Mouse (Mus musculus): Measurements from ENCODE around the gene Gm17660. TPM values are rescaled to one million over a fixed set of nuclear protein-coding genes. Genes with fewer than 3 reads are reported as not detected.

The Gm17660 gene
- polyA plus RNA-seq (2015; fragmentation: Nextera tagmentation; extraction: Ambion mirVana), result not detected in 2 replicates

DNA sequence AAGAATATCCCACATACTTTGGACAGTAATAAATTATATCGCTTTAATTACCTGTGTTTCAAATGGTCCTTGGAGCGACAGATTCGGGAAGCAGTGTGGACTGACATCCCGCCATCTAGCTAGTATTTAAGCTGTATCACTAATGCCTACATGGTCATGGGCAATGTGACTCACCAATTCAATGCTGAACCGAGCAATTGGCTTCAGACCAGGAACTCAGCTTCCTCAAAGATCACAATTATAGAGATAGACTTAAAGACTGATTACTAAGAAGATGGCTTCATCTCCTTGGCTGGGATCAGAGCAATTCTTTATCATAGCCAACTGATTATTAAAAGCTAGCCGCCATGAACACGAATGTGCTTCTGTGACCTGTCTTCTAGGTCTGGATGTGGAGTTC, at the start of gene Gm17660:
Gene Gm17660, minus strand, starts transcription at position 101 of the 400 bp plus-strand sequence.
- peaks cover 6% of the 10 kb centered on the region for H3K4me1 ChIP-seq (replicated peaks; ENCODE audit: control insufficient read depth, insufficient read depth, low read length)
- H3K36me3 ChIP-seq (ENCODE audit: control insufficient read depth, insufficient read depth, low read length), result peaks cover 10% of the 10 kb centered on the region
- H3K4me2 ChIP-seq (ENCODE audit: low read depth, low read length), result no peak within 1 kb of the TSS
- 93% methylated on average over 7 of the region's 7 CpGs for WGBS
- H3K9ac ChIP-seq (ENCODE audit: low read length), result no peak within 1 kb of the TSS
- H3K9me3 ChIP-seq (ENCODE audit: control insufficient read depth, low read length), result no peaks in the 10 kb centered on the region
- no peak within 1 kb of the TSS for H3K4me3 ChIP-seq (ENCODE audit: low read length)
- no peaks in the 10 kb centered on the region for H3K27me3 ChIP-seq (ENCODE audit: control insufficient read depth, insufficient read depth, low read depth, low read length)
- no peak within 1 kb of the TSS for H3K27ac ChIP-seq (ENCODE audit: low read length)
- ATAC-seq (ENCODE audit: low read depth), result no peak

DNA sequence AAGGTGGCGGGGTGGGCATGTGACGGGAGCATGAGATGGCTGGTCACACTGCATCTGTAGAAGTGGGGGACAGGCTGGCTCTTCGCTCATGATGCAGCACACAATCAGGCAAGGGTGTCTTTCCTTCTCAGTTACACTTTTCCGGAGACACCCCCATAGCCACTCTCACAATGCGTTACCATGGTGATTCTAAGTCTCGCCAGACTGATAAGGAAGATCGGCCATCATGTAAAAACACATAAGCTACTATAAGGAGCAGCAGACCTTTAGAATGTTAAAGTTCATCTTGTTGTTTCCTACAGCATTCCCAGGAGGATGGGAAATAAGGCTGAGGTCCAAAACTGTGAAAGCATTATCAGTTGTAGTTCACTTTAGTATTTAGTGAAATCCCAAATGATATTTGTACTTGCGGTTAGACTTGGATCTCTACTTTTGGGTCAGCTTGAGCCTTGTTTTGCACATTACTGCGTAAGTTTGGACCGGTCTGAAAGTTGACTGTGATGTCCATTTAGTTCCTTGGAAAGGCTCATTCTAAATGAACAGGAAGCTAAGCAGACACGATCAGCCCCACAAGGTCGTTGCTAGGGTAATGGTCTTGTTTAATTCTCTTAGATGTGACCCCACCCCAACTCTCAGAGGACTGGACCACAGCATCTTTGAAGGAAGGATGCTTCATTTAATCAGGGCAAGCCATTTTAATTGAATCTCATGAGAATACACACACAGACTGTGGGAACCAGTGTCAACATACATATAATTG, 49.3 kb upstream of the Gm17660 start:
- Histone ChIP-seq H3K4me1 (replicated peaks; ENCODE audit: control insufficient read depth, insufficient read depth, low read length) (peaks cover 11% of the 10 kb centered on the region), H3K9me3 (ENCODE audit: control insufficient read depth, low read length) (no peaks in the 10 kb centered on the region), H3K4me3 (ENCODE audit: low read length) (no peak overlapping the region), H3K9ac (ENCODE audit: low read length) (no peak overlapping the region), H3K36me3 (ENCODE audit: control insufficient read depth, insufficient read depth, low read length) (no peaks in the 10 kb centered on the region), H3K27ac (ENCODE audit: low read length) (no peak overlapping the region), H3K4me2 (ENCODE audit: low read depth, low read length) (no peak overlapping the region), H3K27me3 (ENCODE audit: control insufficient read depth, insufficient read depth, low read depth, low read length) (no peaks in the 10 kb centered on the region)
- WGBS, result 70% methylated on average over 12 of the region's 12 CpGs
- ATAC-seq (ENCODE audit: low read depth), result no peak

- no peaks in the 10 kb centered on the region for H3K36me3 ChIP-seq (ENCODE audit: control insufficient read depth, insufficient read depth, low read length)
- H3K4me1 ChIP-seq (replicated peaks; ENCODE audit: control insufficient read depth, insufficient read depth, low read length), result peaks cover 11% of the 10 kb centered on the region
- no peak overlapping the region for H3K9ac ChIP-seq (ENCODE audit: low read length)
- WGBS, result 51% methylated on average over 6 of the region's 6 CpGs
- H3K27me3 ChIP-seq (ENCODE audit: control insufficient read depth, insufficient read depth, low read depth, low read length), result no peaks in the 10 kb centered on the region
- ATAC-seq (ENCODE audit: low read depth), result peak; percentile 82
- H3K9me3 ChIP-seq (ENCODE audit: control insufficient read depth, low read length), result no peaks in the 10 kb centered on the region
- no peak overlapping the region for H3K4me2 ChIP-seq (ENCODE audit: low read depth, low read length)
- peak overlapping the region; percentile 20; the same call in 1 of the 2 replicates for H3K27ac ChIP-seq (ENCODE audit: low read length)
- no peak overlapping the region for H3K4me3 ChIP-seq (ENCODE audit: low read length)
Measured at GRCm38 (mm10) chr5:104124016-104124658, 46.7 kb upstream of the Gm17660 start.

- WGBS, result 47% methylated on average over 4 of the region's 4 CpGs
- no peaks in the 10 kb centered on the region for H3K9me3 ChIP-seq (ENCODE audit: control insufficient read depth, low read length)
- no peak overlapping the region for H3K4me2 ChIP-seq (ENCODE audit: low read depth, low read length)
- H3K27ac ChIP-seq (ENCODE audit: low read length), result peak overlapping the region; percentile 95
- peak; percentile 29 for ATAC-seq (ENCODE audit: low read depth)
- H3K36me3 ChIP-seq (ENCODE audit: control insufficient read depth, insufficient read depth, low read length), result no peaks in the 10 kb centered on the region
- no peaks in the 10 kb centered on the region for H3K27me3 ChIP-seq (ENCODE audit: control insufficient read depth, insufficient read depth, low read depth, low read length)
- 0 out of 2 replicates have a peak overlapping the region, but pooled peaks have one; percentile 35 for H3K9ac ChIP-seq (ENCODE audit: low read length)
- H3K4me3 ChIP-seq (ENCODE audit: low read length), result no peak overlapping the region
- H3K4me1 ChIP-seq (replicated peaks; ENCODE audit: control insufficient read depth, insufficient read depth, low read length), result peaks cover 21% of the 10 kb centered on the region
Measured at GRCm38 (mm10) chr5:104115890-104116289, 38.5 kb upstream of the Gm17660 start.

- peaks cover 23% of the 10 kb centered on the region for H3K4me1 ChIP-seq (replicated peaks; ENCODE audit: control insufficient read depth, insufficient read depth, low read length)
- 21% methylated on average over 14 of the region's 14 CpGs for WGBS
- ATAC-seq (ENCODE audit: low read depth), result peak; percentile 49
- H3K36me3 ChIP-seq (ENCODE audit: control insufficient read depth, insufficient read depth, low read length), result no peaks in the 10 kb centered on the region
- peak overlapping the region; percentile 95 for H3K27ac ChIP-seq (ENCODE audit: low read length)
- H3K4me3 ChIP-seq (ENCODE audit: low read length), result peak overlapping the region; percentile 18
- H3K9ac ChIP-seq (ENCODE audit: low read length), result no peak overlapping the region
- peak overlapping the region; percentile 59 for H3K4me2 ChIP-seq (ENCODE audit: low read depth, low read length)
- H3K27me3 ChIP-seq (ENCODE audit: control insufficient read depth, insufficient read depth, low read depth, low read length), result no peaks in the 10 kb centered on the region
- H3K9me3 ChIP-seq (ENCODE audit: control insufficient read depth, low read length), result no peaks in the 10 kb centered on the region
Measured at GRCm38 (mm10) chr5:104115118-104115517, 37.7 kb upstream of the Gm17660 start.

DNA sequence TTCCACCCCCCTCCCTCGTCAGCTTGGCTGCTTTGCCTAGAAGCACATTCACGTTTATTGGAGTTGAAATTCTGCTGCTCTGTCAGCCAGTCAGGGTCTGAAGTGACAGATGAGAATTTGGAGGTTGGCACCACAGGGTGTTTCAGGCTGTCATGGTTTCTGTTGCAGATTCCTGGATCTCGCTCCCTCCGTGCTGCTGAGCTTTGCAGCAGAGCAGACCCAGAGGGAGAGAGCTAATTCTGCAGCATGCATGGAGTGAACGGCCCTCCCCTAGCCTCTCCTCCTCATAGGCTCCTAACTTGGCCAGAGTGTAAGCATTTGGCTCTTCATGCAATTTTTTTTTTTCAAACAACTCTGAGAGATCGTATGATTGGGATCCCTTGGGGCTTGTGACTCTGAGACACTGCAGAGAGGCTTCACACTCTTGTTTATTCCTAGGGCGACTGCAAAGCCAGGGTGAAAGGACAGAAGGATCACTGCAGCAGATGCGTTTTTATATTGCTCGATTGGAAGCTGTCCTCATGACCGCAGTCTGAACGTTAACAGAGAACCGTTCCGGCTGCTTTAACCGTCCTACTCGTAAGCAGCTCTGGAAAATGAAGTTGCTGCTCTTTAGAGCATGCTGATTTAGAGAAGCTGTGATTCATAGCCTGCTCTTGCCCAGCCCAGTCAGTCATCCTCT, 36.2 kb upstream of the Gm17660 start, which contains the start of gene Sparcl1:
Gene Sparcl1, minus strand, starts transcription at position 243 of the 682 bp plus-strand sequence.
- Histone ChIP-seq H3K4me1 (replicated peaks; ENCODE audit: control insufficient read depth, insufficient read depth, low read length) (peaks cover 34% of the 10 kb centered on the region), H3K4me2 (ENCODE audit: low read depth, low read length) (peak within 1 kb of the TSS; percentile 59), H3K9ac (ENCODE audit: low read length) (peak within 1 kb of the TSS; percentile 77), H3K27me3 (ENCODE audit: control insufficient read depth, insufficient read depth, low read depth, low read length) (no peaks in the 10 kb centered on the region), H3K4me3 (ENCODE audit: low read length) (peak within 1 kb of the TSS; percentile 59), H3K9me3 (ENCODE audit: control insufficient read depth, low read length) (no peaks in the 10 kb centered on the region), H3K27ac (ENCODE audit: low read length) (peak within 1 kb of the TSS; percentile 95), H3K36me3 (ENCODE audit: control insufficient read depth, insufficient read depth, low read length) (no peaks in the 10 kb centered on the region)
- 27% methylated on average over 15 of the region's 15 CpGs for WGBS
- ATAC-seq (ENCODE audit: low read depth), result peak; percentile 74

DNA sequence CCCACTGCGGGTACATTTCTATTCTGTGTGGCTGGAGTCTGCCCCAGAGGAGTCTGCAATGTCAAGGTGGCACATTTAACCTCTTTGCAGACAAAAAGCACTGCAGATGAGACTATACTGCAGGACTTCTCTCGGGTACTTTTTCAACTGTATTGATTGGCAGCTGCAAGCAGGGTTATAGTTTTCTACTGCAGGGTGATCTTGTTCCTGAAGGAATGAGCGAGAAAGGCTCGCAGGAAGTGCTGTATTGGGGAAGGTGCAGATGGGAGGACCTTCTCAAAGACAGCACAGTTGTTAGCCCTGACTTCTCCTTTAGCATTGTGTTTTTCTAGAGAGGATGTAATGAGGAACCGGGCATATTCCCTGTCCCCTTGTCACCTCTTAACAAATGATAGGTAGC, 35.1 kb upstream of the Gm17660 start:
- Histone ChIP-seq H3K27me3 (ENCODE audit: control insufficient read depth, insufficient read depth, low read depth, low read length) (no peaks in the 10 kb centered on the region), H3K4me2 (ENCODE audit: low read depth, low read length) (peak overlapping the region; percentile 59), H3K27ac (ENCODE audit: low read length) (peak overlapping the region; percentile 95), H3K9ac (ENCODE audit: low read length) (peak overlapping the region; percentile 74), H3K36me3 (ENCODE audit: control insufficient read depth, insufficient read depth, low read length) (no peaks in the 10 kb centered on the region), H3K4me3 (ENCODE audit: low read length) (peak overlapping the region; percentile 59), H3K4me1 (replicated peaks; ENCODE audit: control insufficient read depth, insufficient read depth, low read length) (peaks cover 42% of the 10 kb centered on the region), H3K9me3 (ENCODE audit: control insufficient read depth, low read length) (no peaks in the 10 kb centered on the region)
- WGBS, result 15% methylated on average over 5 of the region's 5 CpGs
- no peak for ATAC-seq (ENCODE audit: low read depth)

DNA sequence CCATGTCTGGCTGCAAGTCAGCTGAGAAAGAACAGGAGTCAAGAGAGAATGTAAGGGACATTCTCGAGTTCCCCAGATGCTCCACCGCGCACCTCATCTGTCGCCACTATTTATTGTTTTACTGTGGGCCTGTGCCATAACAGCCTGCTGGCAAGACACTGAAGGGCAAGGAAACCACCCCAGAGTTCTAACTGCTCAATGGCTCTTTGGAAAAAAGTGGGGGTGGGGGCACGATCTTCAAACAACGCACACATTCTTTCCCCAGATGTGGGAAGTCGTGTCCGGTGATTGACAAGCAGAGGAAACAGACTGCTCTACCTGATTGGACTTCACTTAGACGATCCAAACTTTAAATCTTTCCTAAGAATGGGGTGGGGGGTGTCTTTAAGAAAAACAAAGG, 34.6 kb upstream of the Gm17660 start:
- WGBS, result 6% methylated on average over 9 of the region's 9 CpGs
- ATAC-seq (ENCODE audit: low read depth), result peak; percentile 24

More for the DNA sequence above, 34.6 kb upstream of the Gm17660 start:
- Histone ChIP-seq H3K27me3 (ENCODE audit: control insufficient read depth, insufficient read depth, low read depth, low read length) (no peaks in the 10 kb centered on the region), H3K4me1 (replicated peaks; ENCODE audit: control insufficient read depth, insufficient read depth, low read length) (peaks cover 43% of the 10 kb centered on the region), H3K9me3 (ENCODE audit: control insufficient read depth, low read length) (no peaks in the 10 kb centered on the region), H3K27ac (ENCODE audit: low read length) (peak overlapping the region; percentile 95), H3K9ac (ENCODE audit: low read length) (peak overlapping the region; percentile 74), H3K4me2 (ENCODE audit: low read depth, low read length) (peak overlapping the region; percentile 59), H3K4me3 (ENCODE audit: low read length) (peak overlapping the region; percentile 59), H3K36me3 (ENCODE audit: control insufficient read depth, insufficient read depth, low read length) (no peaks in the 10 kb centered on the region)

All from lung, embryonic 16.5 days (tissue).